Mouse (Mus musculus): ENCODE results near the gene Prkce.
"Not testable (repeated sequence)": the region's sequence is repeated elsewhere in the genome, so short reads cannot be mapped to it uniquely, and the experiment has no call there.

Prkce gene

DNA sequence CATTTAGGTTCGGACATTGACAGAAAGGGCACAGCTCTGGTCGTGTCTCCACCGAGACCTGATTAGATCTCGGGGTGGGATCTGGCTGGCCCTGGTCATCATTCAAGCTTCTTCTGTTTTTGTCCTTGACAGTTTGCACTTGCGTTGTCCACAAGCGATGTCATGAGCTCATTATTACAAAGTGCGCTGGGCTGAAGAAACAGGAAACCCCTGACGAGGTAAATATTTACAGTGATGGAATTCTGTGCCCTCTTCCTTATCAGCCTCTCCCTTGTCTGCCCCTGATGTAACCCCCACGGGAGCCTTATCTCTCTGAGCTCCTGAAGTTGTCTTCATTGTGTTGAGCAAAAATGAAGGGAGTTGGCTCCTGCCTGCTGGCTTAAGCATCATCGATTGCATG, 309.1 kb downstream of the Prkce start:
- no peak for DNase-seq (ENCODE audit: low spot score in 2 of 2)

GRCm38 (mm10) chr17:86477401-86477800, 309.8 kb downstream of the Prkce start:
- not testable (repeated sequence) for DNase-seq (ENCODE audit: low spot score in 2 of 2)

DNA sequence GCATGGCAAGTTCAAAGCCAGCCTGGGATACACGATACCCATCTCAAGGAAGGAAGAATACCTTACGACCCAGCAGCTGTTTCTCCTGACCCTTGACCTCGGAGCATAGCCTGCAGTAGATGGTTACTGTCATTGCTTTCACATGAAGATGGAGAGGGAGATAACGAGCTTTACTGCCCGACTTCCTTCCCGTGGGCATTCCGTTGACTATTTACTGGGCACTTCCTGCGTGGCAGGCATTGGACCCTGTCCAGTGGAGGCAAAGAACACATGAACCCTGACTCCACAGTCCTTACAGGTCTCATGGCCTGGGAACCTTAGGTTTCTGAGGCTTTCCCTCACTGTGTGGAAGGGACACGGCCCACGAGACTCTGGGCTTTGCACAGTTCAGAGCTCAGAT, 311.8 kb downstream of the Prkce start:
- DNase-seq (ENCODE audit: low spot score in 2 of 2) = no peak

DNA sequence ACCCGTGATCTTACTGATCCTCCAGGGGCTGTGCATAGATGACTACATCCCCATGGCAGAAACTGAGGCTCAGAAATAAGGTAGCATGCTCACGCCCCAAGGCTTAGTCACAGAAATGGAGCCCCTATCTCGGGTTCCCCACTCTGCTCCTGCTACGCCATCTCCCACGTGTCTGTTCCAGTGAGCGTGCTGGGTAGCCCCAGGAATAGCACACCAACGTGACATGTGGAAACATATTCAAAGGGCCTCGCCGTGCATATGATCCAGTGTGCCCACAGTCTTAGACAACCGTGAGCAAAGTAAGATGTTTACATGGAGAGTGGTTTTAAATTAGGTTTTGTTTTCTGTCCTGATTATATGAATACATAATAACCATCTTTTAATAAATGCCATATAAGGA, 315.1 kb downstream of the Prkce start:
- DNase-seq (ENCODE audit: low spot score in 2 of 2) = no peak

DNA sequence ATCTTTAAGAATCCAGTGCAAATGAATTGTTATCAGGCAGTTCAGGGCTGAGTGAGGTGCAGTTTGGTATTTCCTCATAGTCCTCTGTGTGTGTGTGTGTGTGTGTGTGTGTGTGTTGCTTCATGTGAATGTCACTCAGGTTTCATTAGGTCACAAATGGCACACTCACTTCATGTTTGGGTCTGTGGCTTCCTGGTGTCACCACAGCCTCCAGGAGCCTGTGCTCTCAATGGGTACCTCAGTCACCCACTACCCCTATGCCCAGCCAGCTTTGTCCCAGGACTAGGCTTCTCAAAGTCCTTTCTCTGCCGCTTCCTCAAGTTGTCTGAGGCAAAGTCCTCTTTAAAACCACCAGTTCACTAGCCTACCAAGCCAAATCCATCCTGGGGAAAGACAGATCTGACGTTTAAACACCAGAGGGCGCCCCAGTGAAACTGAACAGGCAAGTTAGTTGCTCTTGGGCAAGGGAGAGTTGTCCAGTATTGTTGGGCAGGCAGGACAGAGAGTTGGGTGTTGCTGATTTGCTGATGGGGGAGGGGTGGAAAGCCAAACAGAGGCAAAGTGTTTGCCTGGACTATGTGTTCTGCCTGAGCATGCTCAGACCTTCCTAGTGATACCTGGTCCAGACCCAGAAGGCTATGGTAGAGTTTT, 316.6 kb downstream of the Prkce start:
- DNase-seq (ENCODE audit: low spot score in 2 of 2) = peak; percentile 49 to 58

- no peak for DNase-seq (ENCODE audit: low spot score in 2 of 2)
These were observed 319.1 kb downstream of the Prkce start for GRCm38 (mm10) chr17:86486657-86487056.

GRCm38 (mm10) chr17:86487450-86487849, 319.9 kb downstream of the Prkce start:
- DNase-seq (ENCODE audit: low spot score in 2 of 2) = no peak

- DNase-seq (ENCODE audit: low spot score in 2 of 2) = no peak
These were observed 322.2 kb downstream of the Prkce start for GRCm38 (mm10) chr17:86489827-86490226.

DNA sequence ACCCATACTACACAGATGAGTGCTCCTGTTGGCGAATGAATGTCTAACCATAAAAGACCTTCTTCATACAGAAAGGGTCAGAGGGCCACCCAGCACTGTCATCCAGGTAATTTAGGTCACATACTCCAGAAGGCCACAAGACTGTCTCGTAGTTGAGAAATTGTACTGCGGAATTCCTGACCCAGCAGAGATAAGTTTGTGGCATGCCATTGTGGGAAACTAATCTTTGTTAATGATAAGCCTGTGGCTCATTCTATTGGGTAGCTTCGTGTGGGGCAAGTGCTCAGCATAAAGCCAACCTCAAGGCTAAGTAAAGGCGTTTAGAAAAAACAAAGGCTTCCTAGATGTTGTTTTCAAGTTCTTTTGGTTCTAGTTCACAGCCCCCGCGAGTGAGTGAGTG, 324.8 kb downstream of the Prkce start:
- no peak for DNase-seq (ENCODE audit: low spot score in 2 of 2)

DNA sequence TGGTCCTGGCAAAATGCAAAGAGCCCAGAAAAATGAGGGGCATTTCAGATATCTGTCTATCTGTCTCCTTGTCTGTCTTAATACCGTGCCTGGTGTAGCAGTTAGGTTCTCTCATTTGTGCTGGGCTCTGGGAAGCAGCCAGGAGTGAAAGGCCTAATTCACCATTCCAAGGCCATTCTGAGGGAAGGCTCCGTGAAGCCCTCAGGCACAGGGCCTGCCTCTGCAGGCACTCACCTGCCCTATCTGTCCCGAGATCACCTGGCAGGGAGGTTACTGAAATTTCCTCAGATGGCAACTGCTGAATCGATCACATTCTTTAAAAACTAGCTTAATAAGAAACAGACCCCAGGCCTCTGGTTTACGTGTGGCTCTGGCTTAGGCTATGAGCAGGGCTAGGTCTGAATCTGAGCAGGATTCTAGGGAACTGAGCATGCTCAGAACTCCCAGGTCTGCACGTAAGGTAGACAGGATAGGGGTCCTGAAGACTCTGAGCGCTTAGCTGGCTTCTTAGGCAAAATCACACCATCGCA, 326.4 kb downstream of the Prkce start:
- DNase-seq (ENCODE audit: low spot score in 2 of 2) = no peak

GRCm38 (mm10) chr17:86494494-86494893, 326.9 kb downstream of the Prkce start:
- DNase-seq (ENCODE audit: low spot score in 2 of 2) = no peak

DNA sequence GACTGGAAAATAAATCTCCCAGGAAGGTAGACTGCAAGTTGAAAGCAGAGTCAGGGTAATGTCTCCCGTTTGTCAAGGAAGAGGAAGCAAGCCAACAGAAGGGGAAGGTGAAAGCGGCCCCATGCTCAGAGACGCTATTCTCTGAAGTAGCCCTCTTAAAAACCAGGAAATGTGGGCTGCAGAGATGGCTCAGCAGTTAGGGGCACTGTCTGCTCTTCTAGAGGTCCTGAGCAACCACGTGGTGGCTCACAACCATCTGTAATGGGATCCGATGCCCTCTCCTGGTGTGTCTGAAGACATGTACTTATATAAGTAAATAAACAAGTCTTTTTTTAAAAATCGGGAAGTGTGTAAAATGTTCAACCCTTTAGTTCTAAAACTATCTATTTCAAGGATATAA, 327.3 kb downstream of the Prkce start:
- DNase-seq (ENCODE audit: low spot score in 2 of 2) = no peak

- peak; percentile 32 to 45 for DNase-seq (ENCODE audit: low spot score in 2 of 2)
These were observed 328.7 kb downstream of the Prkce start for GRCm38 (mm10) chr17:86496123-86496771.

GRCm38 (mm10) chr17:86497302-86497701, 329.7 kb downstream of the Prkce start:
- DNase-seq (ENCODE audit: low spot score in 2 of 2) = no peak

GRCm38 (mm10) chr17:86499359-86500045, 331.9 kb downstream of the Prkce start:
- no peak for DNase-seq (ENCODE audit: low spot score in 2 of 2)

DNA sequence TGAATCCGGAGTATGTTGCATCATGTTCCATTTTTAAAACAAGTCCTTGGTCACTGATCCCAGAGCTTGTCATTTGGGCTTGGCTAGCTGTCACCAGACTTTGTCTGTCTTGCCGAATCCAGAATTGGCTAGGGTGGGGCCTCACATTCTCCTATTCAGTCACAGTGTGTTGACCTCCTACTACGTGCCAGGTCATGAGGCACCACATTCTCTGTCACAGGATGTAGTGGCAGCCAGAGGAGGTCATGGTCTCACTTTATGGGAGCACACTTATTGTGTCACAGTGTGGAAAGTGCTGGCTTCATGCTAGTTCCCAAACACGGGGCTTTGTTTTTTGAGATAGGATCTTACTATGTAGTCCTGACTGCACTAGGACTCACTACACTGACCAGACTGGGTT, 333.8 kb downstream of the Prkce start:
- DNase-seq (ENCODE audit: low spot score in 2 of 2) = no peak

DNA sequence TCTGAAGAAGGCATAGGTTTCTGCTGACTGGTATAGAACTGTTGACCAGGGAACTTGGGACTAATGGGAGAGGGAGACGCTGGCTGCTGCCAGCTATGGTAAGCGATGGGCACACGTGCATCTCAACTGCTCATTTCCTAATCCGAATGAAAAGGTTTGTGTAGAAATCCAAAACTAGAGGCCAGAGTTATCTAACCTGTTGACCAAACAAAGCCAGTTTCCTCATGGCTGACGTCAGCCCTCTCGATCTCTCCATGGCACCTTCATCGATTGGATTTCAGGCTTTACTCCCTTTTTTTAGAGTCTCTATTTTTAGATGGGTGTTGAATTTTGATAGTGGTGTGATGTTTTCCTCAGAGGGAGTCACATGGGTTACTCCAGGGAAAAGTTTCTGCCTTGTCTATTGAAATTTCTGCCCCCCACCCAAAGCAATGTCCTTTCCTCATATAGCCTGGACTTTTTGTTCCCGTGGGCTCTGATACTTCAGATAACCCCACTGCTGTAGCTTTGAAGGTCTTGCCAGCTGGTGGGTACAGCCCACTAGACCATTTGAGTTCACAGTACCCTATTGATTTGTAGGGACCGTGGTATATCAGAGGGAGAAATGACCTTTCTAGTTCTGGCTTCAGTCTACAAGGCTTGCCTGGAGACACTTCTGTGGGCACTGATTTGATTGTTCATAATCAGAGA, 335.8 kb downstream of the Prkce start:
- no peak for DNase-seq (ENCODE audit: low spot score in 2 of 2)

- DNase-seq (ENCODE audit: low spot score in 2 of 2) = peak; percentile 25 to 26
These were observed 337.6 kb downstream of the Prkce start, which contains the start of gene Gm10309 for GRCm38 (mm10) chr17:86505183-86505631. Gene Gm10309, minus strand, starts transcription at chr17:86505232.

- no peak for DNase-seq (ENCODE audit: low spot score in 2 of 2)
These were observed 339.3 kb downstream of the Prkce start for GRCm38 (mm10) chr17:86506881-86507280.

DNA sequence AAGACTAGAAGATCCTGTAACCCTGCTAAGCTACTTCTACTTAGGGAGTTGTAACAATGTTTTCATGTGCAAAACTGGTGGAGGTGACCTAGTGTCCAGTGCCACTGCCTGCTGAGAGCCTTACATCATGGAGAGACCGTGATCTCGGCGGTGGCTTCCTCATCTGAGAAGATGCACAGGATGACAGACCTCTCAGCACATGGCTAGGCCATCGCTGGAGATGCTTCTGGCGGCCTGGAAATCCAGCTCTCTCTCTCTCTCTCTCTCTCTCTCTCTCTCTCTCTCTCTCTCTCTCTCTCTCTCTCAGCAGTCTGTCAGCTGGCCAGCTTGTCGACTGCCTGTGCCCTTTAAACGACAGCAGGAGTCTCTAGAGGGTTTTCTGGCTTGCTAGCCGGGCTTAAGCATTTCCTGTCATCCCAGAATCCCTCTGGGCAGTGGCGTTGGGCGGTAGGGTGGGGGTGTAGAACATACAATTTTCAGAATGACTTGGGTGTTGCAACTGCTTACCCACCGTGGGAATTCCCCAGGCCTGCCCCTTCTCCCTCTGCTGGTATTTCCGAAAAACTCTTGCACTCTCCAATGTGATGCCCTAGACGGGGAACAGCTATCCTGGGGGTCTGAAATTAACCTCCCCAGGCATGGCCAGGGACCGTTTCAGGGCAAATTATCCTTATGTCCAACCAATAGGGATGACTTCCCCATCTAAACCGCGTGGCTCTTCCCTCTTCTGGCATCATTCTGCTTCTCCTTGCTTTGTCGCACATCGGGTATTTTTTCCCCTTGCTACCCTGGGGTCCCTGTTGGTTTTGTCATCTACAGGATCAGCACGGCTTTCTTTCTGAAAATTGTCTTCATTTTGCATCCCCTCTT, 340.0 kb downstream of the Prkce start:
- no peak for DNase-seq (ENCODE audit: low spot score in 2 of 2)

GRCm38 (mm10) chr17:86508212-86508490, 340.6 kb downstream of the Prkce start:
- DNase-seq (ENCODE audit: low spot score in 2 of 2) = no peak
